Mouse (Mus musculus) limb, embryonic 13.5 days (tissue): ENCODE measurements around the gene Adam10. TPM values are rescaled to one million over a fixed set of nuclear protein-coding genes. Genes with fewer than 3 reads are reported as not detected.

Source experiments
- ATAC-seq: fragments of 200-750 bp; cut with Nextera tagmentation; 2 replicates; pipeline ENCODE4 v1.8.0; 2017; ENCODE audit warnings: low read depth, moderate number of reproducible peaks, moderate TSS enrichment; ENCODE audit not compliant: low FRiP score
- H3K27ac ChIP-seq: fragments of 300-500 bp; sonication (generic); 2 replicates; pipeline ENCODE4 v1.5.1; 2015; ENCODE audit warnings: inconsistent platforms, mild to moderate bottlenecking, moderate library complexity
- H3K27me3 ChIP-seq: fragments of 300-500 bp; sonication (generic); 2 replicates; pipeline ENCODE4 v1.6.1; 2015; ENCODE audit warnings: mild to moderate bottlenecking, inconsistent platforms
- H3K36me3 ChIP-seq: fragments of 300-500 bp; sonication (generic); 2 replicates; pipeline ENCODE4 v1.6.1; 2015; ENCODE audit warnings: inconsistent platforms, mild to moderate bottlenecking, moderate library complexity
- H3K4me1 ChIP-seq: fragments of 300-500 bp; sonication (generic); 2 replicates; pipeline ENCODE4 v1.6.1; 2015; ENCODE audit warnings: inconsistent platforms
- H3K4me2 ChIP-seq: fragments of 300-500 bp; sonication (generic); replicated peaks from 2 replicates; pipeline ENCODE4 v1.6.1; 2015; ENCODE audit warnings: inconsistent platforms, mild to moderate bottlenecking, moderate library complexity
- H3K4me3 ChIP-seq: fragments of 300-500 bp; sonication (generic); 2 replicates; pipeline ENCODE4 v1.5.1; 2015; ENCODE audit warnings: moderate library complexity, mild to moderate bottlenecking, inconsistent platforms
- H3K9ac ChIP-seq: fragments of 300-500 bp; sonication (generic); 2 replicates; pipeline ENCODE4 v1.6.1; 2015; ENCODE audit warnings: mild to moderate bottlenecking, inconsistent platforms
- H3K9me3 ChIP-seq: fragments of 300-500 bp; sonication (generic); 2 replicates; pipeline ENCODE4 v1.6.1; 2016; ENCODE audit warnings: inconsistent platforms
- WGBS: fragments of 180-500 bp; shearing (Covaris S2); methylation state at CpG from one replicate; pipeline ENCODE4 v1.1.7; 2015; 5-methylcytosine and 5-hydroxymethylcytosine counted together
- polyA plus RNA-seq: library from polyadenylated mRNA; unstranded; fragments of >200 nt; fragmentation: Nextera tagmentation; extraction: Ambion mirVana; gene quantifications from 2 replicates; pipeline ENCODE4 v1.2.1, GENCODE M21; 2015

Gene Adam10
- polyA plus RNA-seq, 1 experiment from 2014 or later, result 64.6 TPM

DNA sequence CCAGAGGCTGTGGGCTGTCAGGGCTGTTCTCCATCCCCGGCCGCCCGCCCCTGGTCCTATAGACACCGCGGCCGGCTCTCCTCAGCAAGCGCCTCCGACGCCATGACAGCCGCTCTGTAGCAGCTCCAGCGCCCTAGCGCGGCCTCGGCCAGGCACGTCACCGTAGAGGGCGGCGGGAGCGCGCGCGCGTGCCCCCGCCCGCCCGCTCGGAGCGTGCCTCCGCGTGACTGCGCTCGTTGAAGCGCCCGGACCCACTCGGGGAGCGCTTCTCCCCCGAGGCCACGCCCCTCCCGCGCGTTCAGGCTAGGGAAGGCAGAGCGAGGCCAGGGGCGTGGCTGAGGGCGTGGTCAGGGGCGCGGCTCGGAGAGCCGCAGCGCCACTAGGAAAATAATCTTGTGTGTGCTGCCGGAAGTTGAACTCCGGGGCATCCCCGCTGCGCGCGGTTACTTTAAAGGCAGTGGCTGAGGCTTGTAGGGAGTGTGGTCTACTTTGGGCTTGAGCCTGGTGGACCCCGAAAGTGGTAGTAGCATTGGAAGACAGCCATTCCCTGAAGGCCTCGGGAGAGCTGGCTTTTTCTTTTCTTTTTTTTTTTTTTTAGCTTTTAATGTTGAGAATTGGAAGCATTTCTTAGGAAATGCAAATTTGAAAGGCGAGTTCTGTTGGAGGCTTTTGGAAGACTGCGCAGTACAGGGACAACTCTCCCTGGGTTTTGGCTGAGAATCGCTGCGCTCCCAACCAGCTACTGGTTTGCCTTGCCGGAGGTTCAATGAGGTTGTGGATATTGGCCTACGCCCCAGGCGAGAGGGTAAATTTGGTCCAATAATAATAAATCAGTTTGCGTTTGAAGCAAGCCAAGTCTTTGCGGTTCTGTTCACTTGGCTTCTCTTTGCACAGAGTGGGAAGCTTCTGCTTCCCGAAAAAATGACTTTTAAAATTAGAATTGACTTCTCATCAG is 21.5 kb upstream of the Adam10 start, which contains the start of gene Mindy2:
Gene Mindy2, minus strand, starts transcription at position 162 of the 955 bp plus-strand sequence.
- H3K4me2 ChIP-seq, result peak within 1 kb of the TSS; percentile 93
- H3K36me3 ChIP-seq, result no peaks in the 10 kb centered on the region
- peak within 1 kb of the TSS; percentile 87 for H3K9ac ChIP-seq
- H3K4me1 ChIP-seq, result peaks cover 9% of the 10 kb centered on the region; the same call in 1 of the 2 replicates
- ATAC-seq, result peak; percentile 98
- no peaks in the 10 kb centered on the region for H3K9me3 ChIP-seq
- H3K4me3 ChIP-seq, result peak within 1 kb of the TSS; percentile 89
- 1% methylated on average over 67 of the region's 67 CpGs for WGBS
- no peaks in the 10 kb centered on the region for H3K27me3 ChIP-seq
- H3K27ac ChIP-seq, result peak within 1 kb of the TSS; percentile 91

DNA sequence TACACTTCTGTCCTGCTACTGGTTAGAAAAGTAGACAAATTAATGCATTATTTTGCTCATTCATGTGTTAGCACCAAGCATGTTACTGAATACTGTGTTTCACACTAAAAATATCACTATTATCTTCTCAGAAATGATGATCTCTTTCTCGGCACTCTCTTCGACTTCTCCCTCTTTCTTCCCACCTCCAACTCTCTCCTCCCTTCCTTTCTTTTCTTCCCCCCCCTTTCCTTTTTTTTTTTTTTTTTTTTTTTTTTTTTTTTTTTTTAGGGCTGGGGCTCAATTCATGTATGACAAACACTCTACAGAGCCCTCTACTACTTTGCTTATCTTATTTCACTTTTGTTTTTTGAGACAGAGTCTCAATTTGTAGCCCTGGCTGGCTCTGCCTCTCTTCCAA is 20.5 kb upstream of the Adam10 start:
- H3K9me3 ChIP-seq, result no peaks in the 10 kb centered on the region
- no peak for ATAC-seq
- no peak overlapping the region for H3K9ac ChIP-seq
- H3K27ac ChIP-seq, result no peak overlapping the region
- H3K4me2 ChIP-seq, result no peak overlapping the region
- H3K27me3 ChIP-seq, result no peaks in the 10 kb centered on the region
- WGBS, result 71% methylated on average over 2 of the region's 2 CpGs
- H3K36me3 ChIP-seq, result no peaks in the 10 kb centered on the region
- no peak overlapping the region for H3K4me3 ChIP-seq
- H3K4me1 ChIP-seq, result peaks cover 9% of the 10 kb centered on the region; the same call in 1 of the 2 replicates

DNA sequence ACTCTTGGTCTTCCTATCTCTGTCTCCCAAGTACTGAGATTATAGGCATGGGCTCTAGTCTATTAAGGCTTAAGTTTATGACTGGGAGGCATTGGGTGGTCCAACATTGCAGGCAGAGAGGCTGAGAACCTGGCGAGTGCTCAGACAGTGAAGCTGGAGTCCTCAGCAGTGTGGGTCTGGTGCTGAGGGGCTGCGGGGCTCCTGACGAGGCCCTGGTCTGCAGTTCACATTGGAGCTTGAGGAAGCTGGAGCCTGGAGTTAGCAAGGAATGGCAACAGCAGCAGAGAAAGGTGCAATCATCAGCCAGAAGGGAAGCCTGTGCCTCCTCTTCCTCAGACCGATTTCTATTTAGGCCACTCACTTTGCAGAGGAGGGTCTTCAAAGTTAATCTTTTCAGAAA is 13.9 kb upstream of the Adam10 start:
- no peak overlapping the region for H3K27ac ChIP-seq
- H3K36me3 ChIP-seq, result no peaks in the 10 kb centered on the region
- H3K4me1 ChIP-seq, result no peaks in the 10 kb centered on the region
- ATAC-seq, result no peak
- no peak overlapping the region for H3K4me2 ChIP-seq
- H3K4me3 ChIP-seq, result no peak overlapping the region
- H3K9ac ChIP-seq, result no peak overlapping the region
- 71% methylated on average over 4 of the region's 4 CpGs for WGBS
- H3K27me3 ChIP-seq, result no peaks in the 10 kb centered on the region
- no peaks in the 10 kb centered on the region for H3K9me3 ChIP-seq

DNA sequence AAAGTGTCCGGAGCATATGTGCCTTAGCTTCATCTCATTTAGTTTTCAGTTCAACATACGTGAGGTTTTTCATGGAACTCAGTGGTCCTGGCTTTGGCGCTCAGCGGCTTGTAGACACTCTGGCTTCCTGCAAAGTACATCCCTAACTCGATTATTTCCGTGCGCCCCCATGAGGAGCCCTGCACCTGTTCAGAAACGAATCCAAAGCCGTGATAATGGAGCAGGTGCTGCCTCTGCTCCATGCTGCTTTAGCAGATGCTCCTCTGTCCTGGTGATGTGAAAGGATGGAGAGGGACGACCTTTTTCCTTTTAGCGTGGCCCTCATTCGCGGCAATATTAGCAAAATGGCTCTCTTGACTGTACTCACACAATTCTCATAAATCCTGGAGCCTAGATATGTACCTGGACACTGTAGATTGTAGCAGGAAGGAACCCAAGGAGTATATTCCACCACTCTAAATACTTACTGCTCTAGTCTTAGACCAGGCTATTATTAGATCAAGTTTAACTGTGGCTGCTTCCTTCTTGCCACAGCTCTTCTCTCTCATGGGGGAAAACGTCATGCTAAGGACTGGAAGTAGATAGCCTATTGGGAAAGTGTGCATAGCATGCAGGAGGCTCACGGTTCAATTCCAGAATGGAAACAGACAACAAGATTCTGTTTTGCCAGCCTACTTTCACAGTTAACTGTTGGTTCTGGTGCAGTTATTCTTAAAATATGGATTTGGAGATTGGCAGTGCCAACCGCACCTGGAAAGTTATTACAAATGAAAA is 13.2 kb upstream of the Adam10 start:
- Histone ChIP-seq H3K27me3 (no peaks in the 10 kb centered on the region), H3K9ac (no peak overlapping the region), H3K4me3 (no peak overlapping the region), H3K4me2 (no peak overlapping the region), H3K4me1 (no peaks in the 10 kb centered on the region), H3K9me3 (no peaks in the 10 kb centered on the region), H3K36me3 (no peaks in the 10 kb centered on the region), H3K27ac (no peak overlapping the region)
- WGBS, result 71% methylated on average over 16 of the region's 16 CpGs
- ATAC-seq, result no peak

DNA sequence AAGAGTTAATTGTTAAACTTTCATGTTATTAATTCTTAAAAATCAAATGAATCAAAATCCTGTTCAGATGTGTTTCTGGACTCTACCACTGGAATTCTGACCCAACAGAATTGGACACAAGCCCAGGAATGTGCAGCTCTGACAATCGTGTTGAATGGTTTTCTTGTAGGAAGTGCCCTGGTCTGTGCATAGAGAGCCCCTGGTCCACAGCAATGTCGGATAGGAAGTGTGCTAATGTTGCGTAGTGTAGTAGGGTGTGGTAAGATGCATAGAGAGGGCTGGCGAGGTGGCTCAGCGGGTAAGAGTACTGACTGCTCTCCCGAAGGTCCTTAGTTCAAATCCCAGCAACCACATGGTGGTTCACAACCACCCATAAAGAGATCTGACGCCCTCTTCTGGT is 12.0 kb upstream of the Adam10 start:
- Histone ChIP-seq H3K9ac (no peak overlapping the region), H3K27me3 (no peaks in the 10 kb centered on the region), H3K4me2 (no peak overlapping the region), H3K4me1 (no peaks in the 10 kb centered on the region), H3K4me3 (no peak overlapping the region), H3K9me3 (no peaks in the 10 kb centered on the region), H3K36me3 (no peaks in the 10 kb centered on the region), H3K27ac (no peak overlapping the region)
- ATAC-seq, result no peak
- 73% methylated on average over 7 of the region's 7 CpGs for WGBS

DNA sequence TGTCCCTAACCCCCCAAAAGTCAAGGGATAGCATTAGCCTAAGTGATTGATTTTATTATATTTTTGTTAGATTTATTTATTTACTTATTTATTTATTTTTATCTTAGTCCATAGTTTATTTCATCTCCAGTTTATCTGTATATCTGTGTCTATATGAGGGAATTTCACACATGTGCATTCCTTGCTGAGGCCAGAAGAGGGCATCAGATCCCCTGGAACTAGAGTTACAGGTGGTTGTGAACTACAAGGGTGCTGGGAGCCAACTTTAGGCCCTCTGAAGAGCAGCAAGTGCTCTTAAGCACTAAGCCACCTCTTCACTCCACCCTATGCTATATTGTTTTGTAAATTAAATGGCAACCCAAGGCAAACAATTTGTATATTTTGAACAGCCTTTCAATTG is 10.7 kb upstream of the Adam10 start:
- no peak overlapping the region for H3K4me2 ChIP-seq
- H3K27ac ChIP-seq, result no peak overlapping the region
- no peaks in the 10 kb centered on the region for H3K27me3 ChIP-seq
- peaks cover 2% of the 10 kb centered on the region; the same call in 1 of the 2 replicates for H3K4me1 ChIP-seq
- no peak overlapping the region for H3K4me3 ChIP-seq
- no peaks in the 10 kb centered on the region for H3K36me3 ChIP-seq
- no peaks in the 10 kb centered on the region for H3K9me3 ChIP-seq
- H3K9ac ChIP-seq, result no peak overlapping the region
- ATAC-seq, result no peak

DNA sequence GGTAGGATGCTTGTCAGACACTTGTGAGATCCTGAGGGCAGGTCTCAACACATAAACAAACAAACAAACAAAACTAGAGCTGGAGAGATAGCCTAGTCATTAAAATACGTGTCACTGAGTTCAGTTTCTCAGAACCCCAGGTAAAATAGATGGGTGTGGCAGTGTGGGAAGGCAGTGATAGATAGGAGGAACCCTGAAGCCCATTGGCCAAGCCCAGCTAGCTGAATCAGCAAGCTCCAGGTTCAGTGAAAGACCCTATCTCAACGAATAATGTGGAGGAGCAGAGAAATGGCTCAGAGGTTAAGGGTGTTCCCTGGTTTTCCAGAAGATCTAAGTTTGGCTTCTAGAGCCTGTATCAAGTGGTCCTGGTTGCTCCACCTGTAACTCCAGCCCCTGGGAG is 9.6 kb upstream of the Adam10 start:
- Histone ChIP-seq H3K9me3 (no peaks in the 10 kb centered on the region), H3K27me3 (no peaks in the 10 kb centered on the region), H3K4me1 (peaks cover 6% of the 10 kb centered on the region; the same call in 1 of the 2 replicates), H3K9ac (no peak overlapping the region), H3K4me3 (no peak overlapping the region), H3K4me2 (no peak overlapping the region), H3K27ac (no peak overlapping the region), H3K36me3 (no peaks in the 10 kb centered on the region)
- ATAC-seq, result no peak
- 59% methylated on average over 2 of the region's 2 CpGs for WGBS

DNA sequence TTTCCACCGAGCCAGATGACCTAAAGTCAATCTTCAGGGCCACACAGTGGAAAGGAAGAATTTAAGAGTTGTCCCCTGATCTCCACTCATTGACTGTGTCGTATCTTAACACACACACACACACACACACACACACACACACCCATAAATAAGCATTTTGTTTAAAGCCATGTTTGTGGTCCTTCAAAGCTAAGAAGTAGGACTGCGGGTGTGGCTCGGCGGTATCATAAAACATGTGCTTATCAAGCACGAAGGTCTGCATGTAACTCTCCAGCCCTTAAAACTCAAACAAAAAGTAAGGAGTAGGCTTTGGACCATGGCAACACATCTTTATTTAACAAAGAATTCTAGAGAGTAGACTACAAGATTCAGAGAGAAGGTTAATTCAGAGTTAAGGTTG is 8.4 kb upstream of the Adam10 start:
- ATAC-seq, result no peak
- H3K27me3 ChIP-seq, result no peaks in the 10 kb centered on the region
- H3K4me3 ChIP-seq, result no peak overlapping the region
- H3K9ac ChIP-seq, result no peak overlapping the region
- H3K36me3 ChIP-seq, result no peaks in the 10 kb centered on the region
- H3K9me3 ChIP-seq, result no peaks in the 10 kb centered on the region
- peaks cover 6% of the 10 kb centered on the region; the same call in 1 of the 2 replicates for H3K4me1 ChIP-seq
- no peak overlapping the region for H3K27ac ChIP-seq
- 90% methylated on average over 6 of the region's 6 CpGs for WGBS
- H3K4me2 ChIP-seq, result no peak overlapping the region

DNA sequence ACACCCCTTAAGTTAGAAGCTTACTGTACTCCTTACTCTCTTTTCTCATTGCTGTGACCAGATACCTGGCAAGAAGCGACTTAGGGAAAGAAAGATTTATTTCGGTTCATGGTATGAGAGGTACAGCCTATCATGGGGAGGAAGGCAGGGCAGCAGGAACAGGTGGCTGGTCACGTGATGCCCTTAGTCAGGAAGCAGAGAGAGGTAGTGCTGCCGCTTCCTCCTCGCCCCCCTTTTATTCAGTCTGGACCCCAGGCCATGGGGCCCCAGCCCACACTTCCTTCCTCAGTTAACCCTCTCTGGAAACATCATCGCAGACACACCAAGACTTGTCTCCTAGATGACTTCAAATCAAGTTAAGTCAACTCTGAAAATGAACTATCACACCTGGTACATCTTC is 7.5 kb upstream of the Adam10 start:
- Histone ChIP-seq H3K4me1 (peaks cover 6% of the 10 kb centered on the region; the same call in 1 of the 2 replicates), H3K36me3 (no peaks in the 10 kb centered on the region), H3K9me3 (0 out of 2 replicates have a peak, but pooled peaks cover 2% of the 10 kb centered on the region), H3K27ac (no peak overlapping the region), H3K27me3 (no peaks in the 10 kb centered on the region), H3K4me2 (no peak overlapping the region), H3K9ac (no peak overlapping the region), H3K4me3 (no peak overlapping the region)
- WGBS, result 67% methylated on average over 6 of the region's 6 CpGs
- ATAC-seq, result no peak

DNA sequence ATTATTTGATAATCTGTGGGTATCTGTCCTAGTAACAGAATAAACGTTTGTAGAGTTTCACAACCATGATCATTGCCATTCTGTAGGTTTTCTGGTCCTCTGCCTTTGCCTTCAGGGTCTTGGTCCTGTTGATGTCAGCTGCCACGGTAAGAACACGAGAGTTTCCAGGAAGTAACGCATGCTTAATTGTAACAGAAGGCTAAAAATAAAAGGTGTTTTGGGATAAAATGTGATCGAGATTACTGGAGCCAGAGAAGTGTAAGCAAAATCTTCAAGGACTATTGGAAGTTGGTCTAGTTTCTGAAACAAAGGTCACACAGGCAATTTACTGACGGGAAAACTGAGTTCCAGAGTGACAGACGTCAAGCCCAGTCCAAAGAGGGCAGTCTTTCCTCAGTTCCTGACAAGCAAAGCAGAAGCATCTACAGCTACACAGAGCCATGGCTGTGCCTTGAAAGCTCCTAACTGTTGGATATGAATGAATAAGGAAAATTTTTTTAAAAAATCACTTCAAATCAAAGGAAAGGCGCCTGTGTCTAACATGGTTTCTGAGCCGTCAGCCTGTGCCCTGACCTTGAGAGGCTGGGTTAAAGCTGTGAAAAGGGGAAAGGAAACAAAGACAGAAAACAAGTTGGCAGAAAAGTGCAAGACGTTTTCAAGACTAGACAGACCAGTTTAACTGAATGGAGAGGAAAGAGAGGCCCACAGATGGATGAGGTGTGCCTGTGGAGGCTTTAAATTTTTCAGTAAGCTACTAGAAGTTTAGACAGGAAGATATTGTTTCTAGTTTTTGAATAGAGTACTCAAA is 6.8 kb upstream of the Adam10 start:
- H3K9me3 ChIP-seq, result 0 out of 2 replicates have a peak, but pooled peaks cover 2% of the 10 kb centered on the region
- no peaks in the 10 kb centered on the region for H3K27me3 ChIP-seq
- H3K9ac ChIP-seq, result no peak overlapping the region
- no peak for ATAC-seq
- H3K27ac ChIP-seq, result no peak overlapping the region
- no peak overlapping the region for H3K4me2 ChIP-seq
- WGBS, result 53% methylated on average over 10 of the region's 10 CpGs
- H3K36me3 ChIP-seq, result no peaks in the 10 kb centered on the region
- H3K4me1 ChIP-seq, result peaks cover 6% of the 10 kb centered on the region; the same call in 1 of the 2 replicates
- no peak overlapping the region for H3K4me3 ChIP-seq

DNA sequence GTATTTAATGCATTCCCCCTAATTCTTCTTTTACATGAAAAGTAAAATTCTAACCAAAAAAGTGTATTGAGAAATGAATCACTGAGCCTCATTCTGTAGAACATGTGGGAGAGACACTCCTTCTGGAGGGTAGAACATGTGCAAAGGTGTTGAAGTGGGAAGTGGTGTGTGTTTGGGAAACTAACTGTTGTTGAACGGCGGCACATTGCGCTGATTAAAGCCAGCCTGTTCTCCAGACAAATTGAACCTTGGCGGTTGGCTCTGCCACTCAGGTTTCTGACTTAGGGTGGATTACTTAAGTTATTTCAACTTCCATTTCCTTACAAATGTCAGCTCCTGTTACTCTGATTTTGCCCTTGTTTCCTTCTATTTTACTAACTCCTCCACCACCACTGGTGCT is 5.1 kb upstream of the Adam10 start:
- H3K4me3 ChIP-seq, result no peak overlapping the region
- no peak overlapping the region for H3K4me2 ChIP-seq
- ATAC-seq, result no peak
- H3K9ac ChIP-seq, result no peak overlapping the region
- H3K4me1 ChIP-seq, result peaks cover 6% of the 10 kb centered on the region; the same call in 1 of the 2 replicates
- no peaks in the 10 kb centered on the region for H3K36me3 ChIP-seq
- H3K9me3 ChIP-seq, result 0 out of 2 replicates have a peak, but pooled peaks cover 2% of the 10 kb centered on the region
- WGBS, result 41% methylated on average over 4 of the region's 4 CpGs
- no peak overlapping the region for H3K27ac ChIP-seq
- H3K27me3 ChIP-seq, result no peaks in the 10 kb centered on the region
